Mouse (Mus musculus): ENCODE results near the gene Dchs2. TPM values are rescaled to one million over a fixed set of nuclear protein-coding genes. Genes with fewer than 3 reads are reported as not detected.
A peak's percentile ranks its signal among the peaks of the same experiment; 100 is the strongest.
"Not testable (repeated sequence)": the region's sequence is repeated elsewhere in the genome, so short reads cannot be mapped to it uniquely, and the experiment has no call there.

Gene Dchs2
- polyA plus RNA-seq, 1 experiment from 2014 or later: 0.14 TPM

- no peaks in the 10 kb centered on the region for H3K4me1 ChIP-seq
- H3K9ac ChIP-seq: no peak overlapping the region
- H3K4me3 ChIP-seq: no peak overlapping the region
- H3K9me3 ChIP-seq: no peaks in the 10 kb centered on the region
- no peaks in the 10 kb centered on the region for H3K27me3 ChIP-seq
- 45% methylated on average over 10 of the region's 10 CpGs for WGBS
- no peaks in the 10 kb centered on the region for H3K36me3 ChIP-seq
- H3K4me2 ChIP-seq: no peak overlapping the region
- ATAC-seq (ENCODE audit: borderline replicate concordance, extremely low read depth, low FRiP score, low TSS enrichment): no peak
- H3K27ac ChIP-seq: no peak overlapping the region
Observed at GRCm38 (mm10) chr3:83117592-83117991, 10.2 kb upstream of the Dchs2 start.

- not testable (repeated sequence) for ATAC-seq (ENCODE audit: borderline replicate concordance, extremely low read depth, low FRiP score, low TSS enrichment); H3K4me2 ChIP-seq; H3K9ac ChIP-seq; H3K27ac ChIP-seq; H3K9me3 ChIP-seq; H3K36me3 ChIP-seq; H3K4me3 ChIP-seq
- Histone ChIP-seq H3K27me3 (peaks cover 44% of the 10 kb centered on the region), H3K4me1 (peaks cover 22% of the 10 kb centered on the region)
- WGBS: 94% methylated on average over 9 of the region's 9 CpGs
Observed at GRCm38 (mm10) chr3:83123945-83124344, 3.8 kb upstream of the Dchs2 start.

GRCm38 (mm10) chr3:83127088-83127725 is 541 bp upstream of the Dchs2 start:
- 1% methylated on average over 37 of the region's 37 CpGs for WGBS
- Histone ChIP-seq H3K4me3 (peak overlapping the region; percentile 48), H3K9me3 (no peaks in the 10 kb centered on the region), H3K27ac (no peak overlapping the region), H3K4me1 (peaks cover 27% of the 10 kb centered on the region), H3K4me2 (peak overlapping the region; percentile 94), H3K36me3 (no peaks in the 10 kb centered on the region), H3K27me3 (peaks cover 69% of the 10 kb centered on the region), H3K9ac (no peak overlapping the region; the same call in 1 of the 2 replicates)
- peak; percentile 80 for ATAC-seq (ENCODE audit: borderline replicate concordance, extremely low read depth, low FRiP score, low TSS enrichment)

- H3K36me3 ChIP-seq: no peaks in the 10 kb centered on the region
- H3K4me1 ChIP-seq: peaks cover 27% of the 10 kb centered on the region
- peak; percentile 39; the same call in 1 of the 2 replicates for ATAC-seq (ENCODE audit: borderline replicate concordance, extremely low read depth, low FRiP score, low TSS enrichment)
- peak overlapping the region; percentile 48 for H3K4me3 ChIP-seq
- H3K27me3 ChIP-seq: peaks cover 78% of the 10 kb centered on the region
- under 1% methylated on average over 43 of the region's 43 CpGs for WGBS
- peak overlapping the region; percentile 94 for H3K4me2 ChIP-seq
- H3K9ac ChIP-seq: no peak overlapping the region
- no peaks in the 10 kb centered on the region for H3K9me3 ChIP-seq
- H3K27ac ChIP-seq: no peak overlapping the region
Observed at GRCm38 (mm10) chr3:83128449-83128922, 738 bp downstream of the Dchs2 start.

- peak overlapping the region; percentile 48 for H3K4me3 ChIP-seq
- H3K27me3 ChIP-seq: peaks cover 78% of the 10 kb centered on the region
- H3K9me3 ChIP-seq: no peaks in the 10 kb centered on the region
- peak overlapping the region; percentile 94 for H3K4me2 ChIP-seq
- peaks cover 27% of the 10 kb centered on the region for H3K4me1 ChIP-seq
- H3K36me3 ChIP-seq: no peaks in the 10 kb centered on the region
- no peak overlapping the region for H3K27ac ChIP-seq
- H3K9ac ChIP-seq: no peak overlapping the region
- WGBS: 2% methylated on average over 22 of the region's 22 CpGs
- no peak for ATAC-seq (ENCODE audit: borderline replicate concordance, extremely low read depth, low FRiP score, low TSS enrichment)
Observed at GRCm38 (mm10) chr3:83129151-83129550, 1.4 kb downstream of the Dchs2 start.

GRCm38 (mm10) chr3:83136413-83136812 is 8.7 kb downstream of the Dchs2 start:
- no peaks in the 10 kb centered on the region for H3K36me3 ChIP-seq
- no peak for ATAC-seq (ENCODE audit: borderline replicate concordance, extremely low read depth, low FRiP score, low TSS enrichment)
- WGBS: 46% methylated on average over 7 of the region's 7 CpGs
- H3K9me3 ChIP-seq: no peaks in the 10 kb centered on the region
- H3K9ac ChIP-seq: no peak overlapping the region
- H3K4me1 ChIP-seq: 0 out of 2 replicates have a peak, but pooled peaks cover 5% of the 10 kb centered on the region
- no peak overlapping the region for H3K27ac ChIP-seq
- H3K27me3 ChIP-seq: peaks cover 12% of the 10 kb centered on the region
- no peak overlapping the region for H3K4me2 ChIP-seq
- H3K4me3 ChIP-seq: no peak overlapping the region

GRCm38 (mm10) chr3:83138820-83139219 is 11.1 kb downstream of the Dchs2 start:
- H3K27ac ChIP-seq: no peak overlapping the region

GRCm38 (mm10) chr3:83145610-83146009 is 17.9 kb downstream of the Dchs2 start:
- ATAC-seq (ENCODE audit: borderline replicate concordance, extremely low read depth, low FRiP score, low TSS enrichment): peak; percentile 52; the same call in 1 of the 2 replicates
- WGBS: 18% methylated on average over 3 of the region's 3 CpGs

More at GRCm38 (mm10) chr3:83138820-83139219, 11.1 kb downstream of the Dchs2 start:
- Histone ChIP-seq H3K9me3 (no peaks in the 10 kb centered on the region), H3K9ac (no peak overlapping the region), H3K27me3 (no peaks in the 10 kb centered on the region), H3K4me3 (no peak overlapping the region), H3K4me1 (0 out of 2 replicates have a peak, but pooled peaks cover 5% of the 10 kb centered on the region), H3K36me3 (no peaks in the 10 kb centered on the region), H3K4me2 (no peak overlapping the region)
- ATAC-seq (ENCODE audit: borderline replicate concordance, extremely low read depth, low FRiP score, low TSS enrichment): no peak
- WGBS: 57% methylated on average over 2 of the region's 2 CpGs

GRCm38 (mm10) chr3:83147273-83148054 is 19.7 kb downstream of the Dchs2 start:
- Histone ChIP-seq H3K9ac (no peak overlapping the region), H3K27ac (no peak overlapping the region), H3K27me3 (no peaks in the 10 kb centered on the region), H3K4me3 (no peak overlapping the region), H3K4me1 (peaks cover 7% of the 10 kb centered on the region; the same call in 1 of the 2 replicates), H3K36me3 (no peaks in the 10 kb centered on the region), H3K9me3 (no peaks in the 10 kb centered on the region), H3K4me2 (no peak overlapping the region)
- no peak for ATAC-seq (ENCODE audit: borderline replicate concordance, extremely low read depth, low FRiP score, low TSS enrichment)
- 75% methylated on average over 6 of the region's 6 CpGs for WGBS

More at GRCm38 (mm10) chr3:83145610-83146009, 17.9 kb downstream of the Dchs2 start:
- H3K4me2 ChIP-seq: no peak overlapping the region
- no peaks in the 10 kb centered on the region for H3K36me3 ChIP-seq
- no peak overlapping the region for H3K27ac ChIP-seq
- no peaks in the 10 kb centered on the region for H3K27me3 ChIP-seq
- no peaks in the 10 kb centered on the region for H3K9me3 ChIP-seq
- no peak overlapping the region for H3K4me3 ChIP-seq
- peaks cover 7% of the 10 kb centered on the region; the same call in 1 of the 2 replicates for H3K4me1 ChIP-seq
- no peak overlapping the region for H3K9ac ChIP-seq

- H3K27me3 ChIP-seq: no peaks in the 10 kb centered on the region
- H3K27ac ChIP-seq: no peak overlapping the region
- no peaks in the 10 kb centered on the region for H3K36me3 ChIP-seq
- H3K9me3 ChIP-seq: no peaks in the 10 kb centered on the region
- WGBS: 19% methylated on average over 4 of the region's 4 CpGs
- no peak overlapping the region for H3K4me2 ChIP-seq
- H3K9ac ChIP-seq: no peak overlapping the region
- no peak for ATAC-seq (ENCODE audit: borderline replicate concordance, extremely low read depth, low FRiP score, low TSS enrichment)
- no peak overlapping the region for H3K4me3 ChIP-seq
- peaks cover 7% of the 10 kb centered on the region; the same call in 1 of the 2 replicates for H3K4me1 ChIP-seq
Observed at GRCm38 (mm10) chr3:83148055-83148447, 20.3 kb downstream of the Dchs2 start.

GRCm38 (mm10) chr3:83148508-83148907 is 20.8 kb downstream of the Dchs2 start:
- WGBS: 31% methylated on average over 3 of the region's 3 CpGs
- H3K27me3 ChIP-seq: no peaks in the 10 kb centered on the region
- H3K36me3 ChIP-seq: no peaks in the 10 kb centered on the region
- H3K4me1 ChIP-seq: peaks cover 7% of the 10 kb centered on the region; the same call in 1 of the 2 replicates
- no peak overlapping the region for H3K4me2 ChIP-seq
- no peak overlapping the region for H3K4me3 ChIP-seq
- H3K27ac ChIP-seq: no peak overlapping the region
- ATAC-seq (ENCODE audit: borderline replicate concordance, extremely low read depth, low FRiP score, low TSS enrichment): no peak
- H3K9me3 ChIP-seq: no peaks in the 10 kb centered on the region
- no peak overlapping the region for H3K9ac ChIP-seq

GRCm38 (mm10) chr3:83155600-83155999 is 27.9 kb downstream of the Dchs2 start:
- H3K9ac ChIP-seq: no peak overlapping the region
- no peaks in the 10 kb centered on the region for H3K36me3 ChIP-seq
- H3K27ac ChIP-seq: peak overlapping the region; percentile 44; the same call in 1 of the 2 replicates
- H3K4me2 ChIP-seq: no peak overlapping the region
- WGBS: 13% methylated on average over 4 of the region's 4 CpGs
- H3K4me1 ChIP-seq: peaks cover 9% of the 10 kb centered on the region; the same call in 1 of the 2 replicates
- peak; percentile 87 for ATAC-seq (ENCODE audit: borderline replicate concordance, extremely low read depth, low FRiP score, low TSS enrichment)
- no peaks in the 10 kb centered on the region for H3K9me3 ChIP-seq
- H3K27me3 ChIP-seq: no peaks in the 10 kb centered on the region
- H3K4me3 ChIP-seq: no peak overlapping the region
